Mouse (Mus musculus): ENCODE results near the gene Zfp36l1.

DNA sequence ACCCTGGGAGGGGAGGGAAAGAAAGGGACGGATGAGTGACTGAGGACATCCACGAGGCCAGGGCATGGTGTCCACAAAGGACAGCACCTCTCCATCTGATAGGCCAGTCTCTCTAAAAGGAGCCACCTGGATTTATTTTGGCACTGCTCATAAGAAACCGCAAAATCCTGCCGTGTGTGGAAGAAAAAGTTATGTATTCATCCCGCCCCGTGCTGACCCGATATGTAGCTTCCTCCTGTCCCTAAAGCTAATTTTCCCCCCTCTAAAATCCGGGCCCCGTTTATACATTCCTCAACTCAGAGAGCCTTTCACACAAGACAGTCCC is 2.3 kb downstream of the Zfp36l1 start:
- TF ChIP-seq POLR2A (IDR thresholded peaks at IDR 0.05; ENCODE audit: borderline replicate concordance, extremely low read depth, low read depth, low read length), result no peak; the same call in 1 of the 2 replicates
- TF ChIP-seq CTCF (IDR thresholded peaks at IDR 0.05; ENCODE audit: insufficient read depth, low read length), result no peak

All from lung, adult 2 months (tissue).